Mouse (Mus musculus): ENCODE measurements around the gene Gm49321. TPM values are rescaled to one million over a fixed set of nuclear protein-coding genes. Genes with fewer than 3 reads are reported as not detected.

Gene Gm49321
- polyA plus RNA-seq (2015; fragmentation: Nextera tagmentation; extraction: Ambion mirVana): 24.9 and 25.9 TPM in 2 replicates

GRCm38 (mm10) chr12:73937353-73937752 is at the start of gene Gm49321:
Gene Gm49321, plus strand, starts transcription at chr12:73937653.
- Histone ChIP-seq H3K4me3 (replicated peaks; ENCODE audit: low read length) (no peak within 1 kb of the TSS), H3K4me1 (replicated peaks; ENCODE audit: control insufficient read depth, insufficient read depth, low read length) (no peaks in the 10 kb centered on the region), H3K27me3 (replicated peaks; ENCODE audit: control insufficient read depth, insufficient read depth, low read length) (no peaks in the 10 kb centered on the region), H3K36me3 (ENCODE audit: control insufficient read depth, insufficient read depth) (peaks cover 26% of the 10 kb centered on the region), H3K9ac (replicated peaks; ENCODE audit: low read depth, low read length) (no peak within 1 kb of the TSS), H3K9me3 (ENCODE audit: control insufficient read depth, low read length) (no peaks in the 10 kb centered on the region), H3K27ac (ENCODE audit: low read length) (no peak within 1 kb of the TSS), H3K4me2 (ENCODE audit: low read length) (no peak within 1 kb of the TSS)
- no peak for ATAC-seq
- WGBS: 86% methylated on average over 1 of the region's 1 CpGs

GRCm38 (mm10) chr12:73888003-73888783 is 49.3 kb upstream of the Gm49321 start:
- no peaks in the 10 kb centered on the region for H3K36me3 ChIP-seq (ENCODE audit: control insufficient read depth, insufficient read depth)
- H3K9me3 ChIP-seq (ENCODE audit: control insufficient read depth, low read length): no peaks in the 10 kb centered on the region
- no peak overlapping the region for H3K4me2 ChIP-seq (ENCODE audit: low read length)
- H3K4me3 ChIP-seq (replicated peaks; ENCODE audit: low read length): no peak overlapping the region
- no peaks in the 10 kb centered on the region for H3K27me3 ChIP-seq (replicated peaks; ENCODE audit: control insufficient read depth, insufficient read depth, low read length)
- H3K4me1 ChIP-seq (replicated peaks; ENCODE audit: control insufficient read depth, insufficient read depth, low read length): no peaks in the 10 kb centered on the region
- WGBS: 86% methylated on average over 8 of the region's 8 CpGs
- H3K9ac ChIP-seq (replicated peaks; ENCODE audit: low read depth, low read length): no peak overlapping the region
- no peak overlapping the region for H3K27ac ChIP-seq (ENCODE audit: low read length)
- no peak for ATAC-seq

DNA sequence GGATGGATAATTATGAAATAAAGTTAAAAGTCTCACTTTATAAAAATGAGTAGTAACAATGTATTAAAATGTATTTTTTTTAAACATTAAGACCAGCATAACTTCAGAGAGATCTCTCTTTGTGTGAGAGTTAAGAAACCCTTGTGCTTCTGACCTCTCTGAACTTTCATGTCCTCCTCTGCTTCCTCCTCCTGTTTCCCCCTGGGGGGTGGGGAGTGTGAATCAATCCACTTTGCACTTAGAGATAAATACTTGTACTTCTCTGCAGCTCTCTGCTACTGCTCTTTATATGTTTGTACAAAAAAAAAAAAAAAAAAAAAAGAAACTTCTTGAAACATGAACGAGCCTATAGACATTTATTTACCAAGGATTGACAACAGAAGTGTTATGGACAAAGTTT is 47.9 kb upstream of the Gm49321 start:
- Histone ChIP-seq H3K4me3 (replicated peaks; ENCODE audit: low read length) (no peak overlapping the region), H3K9me3 (ENCODE audit: control insufficient read depth, low read length) (no peaks in the 10 kb centered on the region), H3K4me2 (ENCODE audit: low read length) (no peak overlapping the region), H3K9ac (replicated peaks; ENCODE audit: low read depth, low read length) (no peak overlapping the region), H3K36me3 (ENCODE audit: control insufficient read depth, insufficient read depth) (no peaks in the 10 kb centered on the region), H3K27me3 (replicated peaks; ENCODE audit: control insufficient read depth, insufficient read depth, low read length) (no peaks in the 10 kb centered on the region), H3K27ac (ENCODE audit: low read length) (no peak overlapping the region), H3K4me1 (replicated peaks; ENCODE audit: control insufficient read depth, insufficient read depth, low read length) (no peaks in the 10 kb centered on the region)
- ATAC-seq: no peak
- 66% methylated on average over 1 of the region's 1 CpGs for WGBS

DNA sequence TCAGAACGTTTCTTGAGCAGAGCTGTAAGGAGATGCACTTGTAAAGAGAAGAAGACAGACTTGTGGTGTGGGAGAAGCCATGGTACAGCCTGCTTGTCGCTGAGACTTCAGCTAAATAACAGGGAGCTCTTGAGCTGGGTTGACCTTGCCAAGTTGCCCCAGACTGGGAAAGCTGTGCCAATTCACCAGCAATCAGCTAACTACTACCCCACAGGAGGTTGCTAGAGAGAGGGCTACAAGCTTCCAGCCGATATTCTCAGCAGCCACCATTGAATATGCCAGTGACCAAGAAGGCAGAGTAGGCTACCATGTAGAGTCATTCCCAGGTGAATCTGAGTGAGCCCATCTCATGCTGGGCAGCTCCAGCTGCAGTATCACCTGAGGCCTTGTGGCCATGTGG is 47.4 kb upstream of the Gm49321 start:
- Histone ChIP-seq H3K9ac (replicated peaks; ENCODE audit: low read depth, low read length) (no peak overlapping the region), H3K4me3 (replicated peaks; ENCODE audit: low read length) (no peak overlapping the region), H3K4me2 (ENCODE audit: low read length) (no peak overlapping the region), H3K27me3 (replicated peaks; ENCODE audit: control insufficient read depth, insufficient read depth, low read length) (no peaks in the 10 kb centered on the region), H3K36me3 (ENCODE audit: control insufficient read depth, insufficient read depth) (no peaks in the 10 kb centered on the region), H3K27ac (ENCODE audit: low read length) (no peak overlapping the region), H3K9me3 (ENCODE audit: control insufficient read depth, low read length) (no peaks in the 10 kb centered on the region), H3K4me1 (replicated peaks; ENCODE audit: control insufficient read depth, insufficient read depth, low read length) (no peaks in the 10 kb centered on the region)
- ATAC-seq: no peak
- 71% methylated on average over 3 of the region's 3 CpGs for WGBS

DNA sequence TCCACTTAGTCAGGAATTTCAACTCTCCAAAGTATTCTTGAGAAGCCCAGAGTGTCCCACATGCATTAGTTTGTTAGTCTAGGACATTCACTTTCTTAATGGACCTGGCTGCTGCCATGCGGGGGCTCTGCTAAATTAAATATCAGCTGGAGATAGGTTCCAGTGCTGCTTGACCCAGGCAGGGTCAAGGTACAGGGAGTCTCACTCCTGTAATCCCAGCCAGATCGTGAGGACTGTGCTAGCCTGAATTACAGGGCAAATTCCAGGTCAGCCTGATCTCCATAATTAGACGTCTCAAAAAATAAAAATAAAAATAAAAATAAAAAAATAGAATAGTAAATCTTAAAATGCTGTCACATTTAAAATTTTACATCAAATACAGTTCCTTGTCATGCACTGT is 44.8 kb upstream of the Gm49321 start:
- no peaks in the 10 kb centered on the region for H3K9me3 ChIP-seq (ENCODE audit: control insufficient read depth, low read length)
- H3K4me3 ChIP-seq (replicated peaks; ENCODE audit: low read length): no peak overlapping the region
- 83% methylated on average over 3 of the region's 3 CpGs for WGBS
- H3K4me2 ChIP-seq (ENCODE audit: low read length): no peak overlapping the region
- H3K27ac ChIP-seq (ENCODE audit: low read length): no peak overlapping the region
- no peaks in the 10 kb centered on the region for H3K36me3 ChIP-seq (ENCODE audit: control insufficient read depth, insufficient read depth)
- H3K27me3 ChIP-seq (replicated peaks; ENCODE audit: control insufficient read depth, insufficient read depth, low read length): no peaks in the 10 kb centered on the region
- no peak overlapping the region for H3K9ac ChIP-seq (replicated peaks; ENCODE audit: low read depth, low read length)
- no peaks in the 10 kb centered on the region for H3K4me1 ChIP-seq (replicated peaks; ENCODE audit: control insufficient read depth, insufficient read depth, low read length)
- ATAC-seq: no peak

- no peaks in the 10 kb centered on the region for H3K9me3 ChIP-seq (ENCODE audit: control insufficient read depth, low read length)
- ATAC-seq: no peak
- H3K27ac ChIP-seq (ENCODE audit: low read length): no peak overlapping the region
- no peak overlapping the region for H3K4me3 ChIP-seq (replicated peaks; ENCODE audit: low read length)
- H3K36me3 ChIP-seq (ENCODE audit: control insufficient read depth, insufficient read depth): no peaks in the 10 kb centered on the region
- H3K4me1 ChIP-seq (replicated peaks; ENCODE audit: control insufficient read depth, insufficient read depth, low read length): no peaks in the 10 kb centered on the region
- H3K4me2 ChIP-seq (ENCODE audit: low read length): no peak overlapping the region
- WGBS: 80% methylated on average over 6 of the region's 6 CpGs
- no peaks in the 10 kb centered on the region for H3K27me3 ChIP-seq (replicated peaks; ENCODE audit: control insufficient read depth, insufficient read depth, low read length)
- H3K9ac ChIP-seq (replicated peaks; ENCODE audit: low read depth, low read length): no peak overlapping the region
Measured at GRCm38 (mm10) chr12:73894838-73895237, 42.6 kb upstream of the Gm49321 start.

- Histone ChIP-seq H3K4me3 (replicated peaks; ENCODE audit: low read length) (no peak overlapping the region), H3K9me3 (ENCODE audit: control insufficient read depth, low read length) (no peaks in the 10 kb centered on the region), H3K27ac (ENCODE audit: low read length) (no peak overlapping the region), H3K36me3 (ENCODE audit: control insufficient read depth, insufficient read depth) (no peaks in the 10 kb centered on the region), H3K4me2 (ENCODE audit: low read length) (no peak overlapping the region), H3K9ac (replicated peaks; ENCODE audit: low read depth, low read length) (no peak overlapping the region), H3K4me1 (replicated peaks; ENCODE audit: control insufficient read depth, insufficient read depth, low read length) (no peaks in the 10 kb centered on the region), H3K27me3 (replicated peaks; ENCODE audit: control insufficient read depth, insufficient read depth, low read length) (no peaks in the 10 kb centered on the region)
- ATAC-seq: no peak
- 90% methylated on average over 2 of the region's 2 CpGs for WGBS
Measured at GRCm38 (mm10) chr12:73895674-73896073, 41.8 kb upstream of the Gm49321 start.

GRCm38 (mm10) chr12:73896471-73896870 is 41.0 kb upstream of the Gm49321 start:
- WGBS: 90% methylated on average over 3 of the region's 3 CpGs
- no peaks in the 10 kb centered on the region for H3K4me1 ChIP-seq (replicated peaks; ENCODE audit: control insufficient read depth, insufficient read depth, low read length)
- no peaks in the 10 kb centered on the region for H3K36me3 ChIP-seq (ENCODE audit: control insufficient read depth, insufficient read depth)
- ATAC-seq: no peak
- H3K27me3 ChIP-seq (replicated peaks; ENCODE audit: control insufficient read depth, insufficient read depth, low read length): no peaks in the 10 kb centered on the region
- no peak overlapping the region for H3K9ac ChIP-seq (replicated peaks; ENCODE audit: low read depth, low read length)
- H3K27ac ChIP-seq (ENCODE audit: low read length): no peak overlapping the region
- H3K9me3 ChIP-seq (ENCODE audit: control insufficient read depth, low read length): no peaks in the 10 kb centered on the region
- no peak overlapping the region for H3K4me2 ChIP-seq (ENCODE audit: low read length)
- no peak overlapping the region for H3K4me3 ChIP-seq (replicated peaks; ENCODE audit: low read length)

DNA sequence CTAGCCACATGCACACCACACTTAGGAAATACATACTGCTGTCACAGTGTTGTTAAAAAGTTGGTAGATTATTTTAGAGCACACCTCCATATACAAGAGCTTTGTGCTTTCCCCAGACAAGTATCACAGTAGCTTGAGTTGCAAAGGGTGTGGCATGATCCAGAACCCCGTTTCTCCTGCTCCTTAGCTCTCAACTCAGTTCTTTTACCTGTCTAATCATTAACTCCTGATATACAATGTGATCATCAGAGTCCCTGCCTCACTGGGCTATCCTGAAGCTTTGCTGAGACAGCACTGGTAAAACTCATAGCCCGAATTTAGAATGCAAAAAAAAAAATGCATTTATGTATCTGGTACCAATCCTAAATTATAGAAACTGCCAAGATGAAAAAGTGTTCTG is 39.2 kb upstream of the Gm49321 start:
- Histone ChIP-seq H3K9me3 (ENCODE audit: control insufficient read depth, low read length) (no peaks in the 10 kb centered on the region), H3K27me3 (replicated peaks; ENCODE audit: control insufficient read depth, insufficient read depth, low read length) (no peaks in the 10 kb centered on the region), H3K4me3 (replicated peaks; ENCODE audit: low read length) (no peak overlapping the region), H3K27ac (ENCODE audit: low read length) (no peak overlapping the region), H3K36me3 (ENCODE audit: control insufficient read depth, insufficient read depth) (no peaks in the 10 kb centered on the region), H3K4me2 (ENCODE audit: low read length) (no peak overlapping the region), H3K9ac (replicated peaks; ENCODE audit: low read depth, low read length) (no peak overlapping the region), H3K4me1 (replicated peaks; ENCODE audit: control insufficient read depth, insufficient read depth, low read length) (no peaks in the 10 kb centered on the region)
- WGBS: 83% methylated on average over 2 of the region's 2 CpGs
- ATAC-seq: no peak

Data from forebrain, embryonic 16.5 days (tissue).